Mouse (Mus musculus): ENCODE results near the gene Coq7. TPM values are rescaled to one million over a fixed set of nuclear protein-coding genes. Genes with fewer than 3 reads are reported as not detected.
A peak's percentile ranks its signal among the peaks of the same experiment; 100 is the strongest.

The Coq7 gene
- 105 and 113 TPM in 2 replicates for polyA plus RNA-seq (2015; fragmentation: Nextera tagmentation; extraction: Ambion mirVana)

DNA sequence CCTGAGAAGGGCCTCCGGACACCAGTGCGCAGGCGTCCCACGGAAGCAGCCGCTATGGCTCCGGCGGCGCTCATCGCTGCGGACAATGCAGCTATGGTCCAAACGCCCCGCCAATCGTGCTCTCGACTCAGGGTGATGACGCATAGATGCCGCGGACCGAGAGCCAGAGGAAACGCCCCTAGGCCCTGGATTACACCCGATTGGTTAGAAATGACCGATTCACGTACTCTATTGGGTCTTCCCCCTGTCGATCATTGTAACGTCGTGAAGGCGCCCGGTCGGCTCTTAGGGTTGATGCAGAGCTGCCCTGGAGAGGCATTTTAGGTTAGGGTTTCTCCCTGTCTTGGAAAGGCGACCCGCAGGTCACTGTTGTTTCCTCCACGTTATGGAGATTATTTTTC lies at the start of gene Coq7:
TSS of gene Coq7 (minus strand) at position 179 of the 401 bp plus-strand sequence.
- no peaks in the 10 kb centered on the region for H3K27me3 ChIP-seq (replicated peaks)
- peak; percentile 99 for ATAC-seq (ENCODE audit: insufficient read depth, low FRiP score, low read depth)
- no peaks in the 10 kb centered on the region for H3K9me3 ChIP-seq
- WGBS = under 1% methylated on average over 31 of the region's 31 CpGs
- H3K4me2 ChIP-seq = peak within 1 kb of the TSS; percentile 76
- H3K4me1 ChIP-seq = no peaks in the 10 kb centered on the region
- peak within 1 kb of the TSS; percentile 70 for H3K9ac ChIP-seq
- no peaks in the 10 kb centered on the region for H3K36me3 ChIP-seq
- H3K4me3 ChIP-seq (replicated peaks) = peak within 1 kb of the TSS; percentile 86
- H3K27ac ChIP-seq = peak within 1 kb of the TSS; percentile 96

DNA sequence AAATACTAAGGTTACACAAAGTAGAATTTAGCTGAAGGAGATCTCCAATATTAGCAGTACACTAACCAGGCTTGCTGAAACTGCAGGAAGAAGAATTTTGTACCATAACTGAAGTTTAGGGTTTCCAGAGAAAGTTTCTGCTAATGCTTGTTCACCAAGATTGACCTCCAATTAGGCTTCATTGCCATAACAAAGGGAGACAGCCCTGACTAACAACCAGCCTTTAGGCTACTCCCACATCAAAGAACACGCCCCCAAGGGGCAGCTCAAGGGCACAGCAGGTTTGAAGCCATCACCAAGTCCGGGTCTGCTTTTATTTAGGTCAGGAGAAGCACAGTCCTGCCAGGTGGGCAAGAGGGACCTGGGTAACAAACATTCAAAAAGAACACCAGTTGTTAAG lies 46.8 kb upstream of the Coq7 start:
- no peak overlapping the region for H3K4me2 ChIP-seq
- no peak overlapping the region for H3K27ac ChIP-seq
- no peaks in the 10 kb centered on the region for H3K9me3 ChIP-seq
- no peak overlapping the region for H3K4me3 ChIP-seq (replicated peaks)
- no peak for ATAC-seq (ENCODE audit: insufficient read depth, low FRiP score, low read depth)
- 69% methylated on average over 2 of the region's 2 CpGs for WGBS
- no peaks in the 10 kb centered on the region for H3K27me3 ChIP-seq (replicated peaks)
- no peak overlapping the region for H3K9ac ChIP-seq
- H3K36me3 ChIP-seq = no peaks in the 10 kb centered on the region
- H3K4me1 ChIP-seq = peaks cover 4% of the 10 kb centered on the region; the same call in 1 of the 2 replicates

DNA sequence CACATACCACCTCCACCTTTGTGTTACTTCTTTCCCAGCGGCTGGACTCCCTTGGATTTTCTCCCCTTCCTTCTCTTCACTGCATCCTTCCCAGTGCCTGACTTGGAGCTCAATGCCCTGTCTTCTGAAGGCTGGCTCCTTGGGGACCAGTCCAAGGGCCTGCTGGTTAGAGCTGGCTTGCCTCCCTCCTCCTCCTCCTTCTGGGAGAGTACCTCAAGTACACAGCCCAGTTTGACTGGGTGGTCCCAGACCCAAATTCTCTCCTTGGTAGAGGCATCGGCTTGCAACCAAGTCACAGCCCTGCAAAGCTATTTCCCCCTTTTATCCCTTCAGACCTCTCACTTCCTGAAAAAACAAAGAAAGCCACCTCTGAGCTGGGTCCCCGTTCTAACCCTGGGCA lies 45.1 kb upstream of the Coq7 start:
- WGBS = 62% methylated on average over 3 of the region's 3 CpGs

DNA sequence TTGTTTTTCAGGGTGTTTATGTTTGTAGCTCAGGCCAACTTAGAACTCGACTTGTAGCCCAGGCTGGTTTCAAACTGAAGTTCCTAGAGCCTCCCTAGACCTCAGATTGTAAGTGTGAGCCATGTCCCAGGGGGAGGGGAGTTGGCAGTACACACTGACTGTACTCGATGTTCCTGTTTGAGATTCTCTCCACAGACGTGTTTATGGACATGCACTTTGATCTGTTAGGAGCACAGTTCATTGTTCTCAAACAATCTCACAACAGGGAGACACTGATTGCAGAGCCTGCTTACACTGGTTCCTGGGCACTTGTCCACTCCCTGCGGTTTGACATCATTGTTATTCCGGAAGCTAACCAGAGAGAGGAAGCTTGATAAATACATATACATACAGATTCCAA lies 38.9 kb upstream of the Coq7 start:
- Histone ChIP-seq H3K27ac (no peak overlapping the region), H3K4me1 (no peaks in the 10 kb centered on the region)

More for the DNA sequence above, 45.1 kb upstream of the Coq7 start:
- no peaks in the 10 kb centered on the region for H3K9me3 ChIP-seq
- H3K27ac ChIP-seq = no peak overlapping the region
- no peaks in the 10 kb centered on the region for H3K4me1 ChIP-seq
- ATAC-seq (ENCODE audit: insufficient read depth, low FRiP score, low read depth) = no peak
- H3K4me2 ChIP-seq = no peak overlapping the region
- H3K9ac ChIP-seq = no peak overlapping the region
- no peaks in the 10 kb centered on the region for H3K36me3 ChIP-seq
- H3K4me3 ChIP-seq (replicated peaks) = no peak overlapping the region
- no peaks in the 10 kb centered on the region for H3K27me3 ChIP-seq (replicated peaks)

DNA sequence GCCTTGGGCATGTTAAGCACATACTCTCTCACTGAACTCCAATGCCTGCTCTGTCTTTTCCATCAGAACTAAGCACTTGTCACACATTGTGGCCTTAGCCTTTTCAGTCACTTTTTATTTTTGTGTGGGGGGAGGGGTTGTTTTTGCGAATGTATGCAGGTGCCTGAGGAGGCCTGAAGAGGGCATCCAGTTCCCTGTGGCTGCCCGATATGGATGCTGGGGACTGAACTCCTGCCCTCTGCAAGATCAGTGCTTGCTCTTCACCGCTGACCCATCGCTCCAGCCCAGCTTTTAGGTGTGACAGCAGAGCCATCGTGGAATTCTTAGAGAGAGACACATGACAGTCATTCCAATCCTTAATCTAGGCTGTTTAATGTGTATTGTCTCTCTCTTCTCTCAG lies 38.2 kb upstream of the Coq7 start:
- ATAC-seq (ENCODE audit: insufficient read depth, low FRiP score, low read depth) = no peak
- H3K27ac ChIP-seq = no peak overlapping the region
- H3K36me3 ChIP-seq = peaks cover 3% of the 10 kb centered on the region; the same call in 1 of the 2 replicates
- no peaks in the 10 kb centered on the region for H3K27me3 ChIP-seq (replicated peaks)
- H3K4me1 ChIP-seq = no peaks in the 10 kb centered on the region
- H3K9ac ChIP-seq = no peak overlapping the region
- H3K4me3 ChIP-seq (replicated peaks) = no peak overlapping the region
- no peaks in the 10 kb centered on the region for H3K9me3 ChIP-seq
- no peak overlapping the region for H3K4me2 ChIP-seq
- WGBS = 50% methylated on average over 5 of the region's 5 CpGs

More for the DNA sequence above, 38.9 kb upstream of the Coq7 start:
- Histone ChIP-seq H3K4me2 (no peak overlapping the region), H3K27me3 (replicated peaks) (no peaks in the 10 kb centered on the region), H3K9ac (no peak overlapping the region), H3K36me3 (peaks cover 3% of the 10 kb centered on the region; the same call in 1 of the 2 replicates), H3K4me3 (replicated peaks) (no peak overlapping the region), H3K9me3 (no peaks in the 10 kb centered on the region)
- WGBS = 57% methylated on average over 5 of the region's 5 CpGs
- ATAC-seq (ENCODE audit: insufficient read depth, low FRiP score, low read depth) = no peak

DNA sequence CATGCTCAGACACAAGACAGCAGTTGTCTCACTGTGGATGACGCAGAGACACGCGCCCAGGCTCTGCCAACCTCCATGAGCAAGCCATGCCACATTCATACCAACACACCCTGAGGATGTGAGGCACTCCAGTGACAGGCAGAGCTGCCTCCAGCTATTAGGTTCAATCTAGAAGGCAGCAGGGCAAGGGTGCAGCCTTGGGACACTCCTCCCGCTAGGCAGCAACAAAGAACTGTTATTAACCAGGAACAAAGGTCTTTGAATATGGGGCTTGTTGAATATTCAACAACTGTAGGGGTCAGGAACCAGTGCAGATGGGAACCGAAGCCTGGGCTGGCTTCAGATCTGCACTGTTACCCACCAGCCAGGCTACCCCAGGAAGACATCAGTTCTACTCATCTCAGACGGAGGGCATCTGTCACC lies 36.0 kb upstream of the Coq7 start:
- Histone ChIP-seq H3K9me3 (no peaks in the 10 kb centered on the region), H3K4me3 (replicated peaks) (no peak overlapping the region), H3K36me3 (peaks cover 3% of the 10 kb centered on the region; the same call in 1 of the 2 replicates), H3K9ac (no peak overlapping the region), H3K27me3 (replicated peaks) (no peaks in the 10 kb centered on the region), H3K4me1 (no peaks in the 10 kb centered on the region), H3K27ac (no peak overlapping the region), H3K4me2 (no peak overlapping the region)
- ATAC-seq (ENCODE audit: insufficient read depth, low FRiP score, low read depth) = no peak
- WGBS = 76% methylated on average over 6 of the region's 6 CpGs

DNA sequence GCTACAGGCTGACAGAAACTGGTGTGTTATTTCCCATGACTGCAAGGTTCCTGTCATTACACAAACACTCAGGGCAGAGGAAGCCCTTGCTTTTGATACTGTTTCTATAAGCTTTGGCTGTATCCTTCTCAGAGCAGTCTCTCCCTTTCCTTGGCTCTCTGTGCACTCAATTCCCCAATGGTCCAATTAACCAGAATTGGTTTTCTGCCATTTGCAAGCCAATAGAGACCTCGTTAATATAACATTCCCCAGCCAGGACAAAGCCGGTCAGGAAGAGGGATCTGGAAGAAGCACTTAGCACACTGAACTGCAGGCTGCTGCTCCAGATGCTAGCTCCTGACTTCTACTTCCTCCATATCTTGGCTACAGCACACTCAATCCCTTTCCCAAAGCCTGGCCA lies 21.1 kb upstream of the Coq7 start:
- Histone ChIP-seq H3K9me3 (no peaks in the 10 kb centered on the region), H3K9ac (no peak overlapping the region), H3K4me1 (no peaks in the 10 kb centered on the region), H3K36me3 (no peaks in the 10 kb centered on the region), H3K4me3 (replicated peaks) (no peak overlapping the region), H3K27me3 (replicated peaks) (no peaks in the 10 kb centered on the region), H3K27ac (no peak overlapping the region), H3K4me2 (no peak overlapping the region)
- no peak for ATAC-seq (ENCODE audit: insufficient read depth, low FRiP score, low read depth)
- WGBS = 90% methylated on average over 2 of the region's 2 CpGs

DNA sequence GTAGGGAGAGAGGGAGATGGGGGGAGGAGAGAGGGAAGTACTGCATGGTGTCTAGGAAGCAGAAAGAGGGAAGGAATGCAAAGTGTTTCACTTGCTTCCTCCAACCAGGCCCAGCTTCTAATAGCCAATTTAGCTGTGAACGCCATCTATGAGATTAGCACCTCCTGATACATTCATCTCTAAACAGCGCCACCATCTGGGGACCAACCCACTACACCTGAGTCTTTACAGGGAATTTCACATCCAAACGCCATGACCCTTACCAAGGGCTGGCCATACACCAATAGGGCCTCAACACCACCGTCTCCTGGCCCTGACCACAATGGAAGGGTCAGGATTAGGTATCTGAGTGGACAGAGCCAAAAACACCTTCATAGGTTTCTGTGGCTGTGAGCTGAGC lies 20.7 kb upstream of the Coq7 start:
- no peak for ATAC-seq (ENCODE audit: insufficient read depth, low FRiP score, low read depth)
- Histone ChIP-seq H3K4me1 (no peaks in the 10 kb centered on the region), H3K27me3 (replicated peaks) (no peaks in the 10 kb centered on the region), H3K27ac (no peak overlapping the region), H3K9ac (no peak overlapping the region), H3K36me3 (no peaks in the 10 kb centered on the region), H3K4me2 (no peak overlapping the region), H3K9me3 (no peaks in the 10 kb centered on the region), H3K4me3 (replicated peaks) (no peak overlapping the region)
- WGBS = 74% methylated on average over 4 of the region's 4 CpGs

DNA sequence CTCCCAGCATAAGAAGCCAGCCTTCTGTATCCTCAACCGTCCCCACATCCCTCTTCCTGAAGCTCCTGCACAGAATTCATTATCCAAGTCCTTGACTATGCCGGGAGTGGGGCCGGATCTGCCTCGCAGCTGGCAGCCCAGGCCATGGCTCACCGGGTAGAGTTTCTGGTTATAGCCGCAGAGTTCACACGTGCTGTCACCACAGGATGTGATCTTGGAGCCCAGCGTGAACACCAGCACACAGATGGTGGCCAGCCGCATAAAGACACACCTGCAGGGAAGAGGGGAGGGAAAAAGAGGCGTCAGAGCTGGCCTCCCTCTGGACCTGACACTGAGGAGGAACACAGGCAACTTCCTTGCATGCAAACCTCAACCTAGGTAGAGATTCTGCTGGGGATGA lies 14.3 kb upstream of the Coq7 start:
- Histone ChIP-seq H3K4me1 (no peaks in the 10 kb centered on the region), H3K9ac (no peak overlapping the region), H3K9me3 (no peaks in the 10 kb centered on the region), H3K4me3 (replicated peaks) (no peak overlapping the region), H3K36me3 (no peaks in the 10 kb centered on the region), H3K27me3 (replicated peaks) (no peaks in the 10 kb centered on the region), H3K4me2 (no peak overlapping the region), H3K27ac (no peak overlapping the region)
- no peak for ATAC-seq (ENCODE audit: insufficient read depth, low FRiP score, low read depth)
- 69% methylated on average over 10 of the region's 10 CpGs for WGBS

DNA sequence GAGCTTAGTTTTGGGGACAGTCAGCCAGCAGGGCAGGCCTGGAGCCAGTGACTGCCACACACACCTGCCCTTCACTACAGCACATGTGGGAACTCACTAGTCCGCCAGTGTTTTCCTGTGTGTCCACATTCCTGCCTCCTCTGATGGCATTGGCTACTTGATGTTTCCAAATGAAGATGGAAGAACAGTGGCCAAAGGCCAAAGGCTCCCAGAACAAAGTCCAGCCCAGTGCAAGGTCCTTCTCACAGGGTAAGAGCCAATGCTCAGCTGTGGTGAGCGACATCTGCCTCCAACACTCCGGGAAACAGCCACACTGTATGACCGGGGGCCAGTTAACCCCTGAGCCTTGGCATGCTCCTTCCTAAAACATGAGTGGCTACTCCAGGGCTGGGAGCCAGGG lies 11.0 kb upstream of the Coq7 start:
- no peaks in the 10 kb centered on the region for H3K9me3 ChIP-seq
- no peaks in the 10 kb centered on the region for H3K27me3 ChIP-seq (replicated peaks)
- H3K36me3 ChIP-seq = no peaks in the 10 kb centered on the region
- H3K9ac ChIP-seq = no peak overlapping the region
- ATAC-seq (ENCODE audit: insufficient read depth, low FRiP score, low read depth) = no peak; the same call in 1 of the 2 replicates
- no peak overlapping the region for H3K4me2 ChIP-seq
- 80% methylated on average over 4 of the region's 4 CpGs for WGBS
- no peak overlapping the region for H3K27ac ChIP-seq
- H3K4me1 ChIP-seq = no peaks in the 10 kb centered on the region
- H3K4me3 ChIP-seq (replicated peaks) = no peak overlapping the region

DNA sequence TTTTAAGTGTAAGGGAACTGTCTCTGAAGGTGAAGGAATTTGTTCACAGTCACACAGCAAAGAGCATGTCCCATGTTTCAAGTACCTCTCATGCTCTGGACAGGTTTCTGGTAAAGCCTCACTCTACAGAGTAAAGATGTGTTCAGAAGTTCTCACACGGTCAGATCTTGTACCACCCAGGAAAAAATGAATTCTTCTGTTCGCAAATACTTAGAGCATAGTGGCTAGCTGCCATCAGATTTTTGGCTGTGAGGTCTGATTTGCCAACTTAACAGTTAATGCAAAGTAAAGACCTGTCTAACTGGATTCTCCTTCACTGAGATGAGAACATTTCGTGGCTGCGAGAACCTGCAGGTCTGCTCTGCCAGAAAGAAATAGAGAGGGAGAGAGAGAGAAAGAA lies 1.9 kb upstream of the Coq7 start:
- no peak overlapping the region for H3K27ac ChIP-seq
- no peak overlapping the region for H3K4me3 ChIP-seq (replicated peaks)
- no peaks in the 10 kb centered on the region for H3K27me3 ChIP-seq (replicated peaks)
- no peaks in the 10 kb centered on the region for H3K36me3 ChIP-seq
- no peak overlapping the region for H3K9ac ChIP-seq
- no peaks in the 10 kb centered on the region for H3K9me3 ChIP-seq
- H3K4me1 ChIP-seq = no peaks in the 10 kb centered on the region
- no peak for ATAC-seq (ENCODE audit: insufficient read depth, low FRiP score, low read depth)
- no peak overlapping the region for H3K4me2 ChIP-seq
- WGBS = 78% methylated on average over 4 of the region's 4 CpGs

DNA sequence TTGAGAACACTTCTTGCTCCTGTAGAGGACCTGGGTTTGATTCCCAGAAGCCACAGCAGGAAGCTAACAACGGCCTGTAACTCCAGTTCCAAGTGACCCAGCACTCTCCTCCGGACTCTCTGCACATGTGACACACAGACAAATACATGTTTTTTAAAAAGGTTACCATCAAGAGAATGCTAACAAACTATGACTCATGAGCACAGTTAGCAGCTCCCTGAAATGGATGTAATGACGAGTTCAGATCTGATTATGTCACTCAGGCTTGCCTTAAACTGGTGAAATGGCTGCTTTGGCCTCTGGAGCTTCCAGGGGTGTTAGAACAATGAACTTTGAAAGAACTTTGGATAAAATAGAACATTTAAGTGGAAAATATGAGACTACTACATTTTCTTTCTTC lies 1.2 kb upstream of the Coq7 start:
- no peak for ATAC-seq (ENCODE audit: insufficient read depth, low FRiP score, low read depth)
- no peaks in the 10 kb centered on the region for H3K27me3 ChIP-seq (replicated peaks)
- H3K4me3 ChIP-seq (replicated peaks) = no peak overlapping the region
- H3K9me3 ChIP-seq = no peaks in the 10 kb centered on the region
- no peak overlapping the region for H3K4me2 ChIP-seq
- no peak overlapping the region for H3K9ac ChIP-seq
- no peaks in the 10 kb centered on the region for H3K4me1 ChIP-seq
- H3K27ac ChIP-seq = no peak overlapping the region
- no peaks in the 10 kb centered on the region for H3K36me3 ChIP-seq
- 69% methylated on average over 3 of the region's 3 CpGs for WGBS

DNA sequence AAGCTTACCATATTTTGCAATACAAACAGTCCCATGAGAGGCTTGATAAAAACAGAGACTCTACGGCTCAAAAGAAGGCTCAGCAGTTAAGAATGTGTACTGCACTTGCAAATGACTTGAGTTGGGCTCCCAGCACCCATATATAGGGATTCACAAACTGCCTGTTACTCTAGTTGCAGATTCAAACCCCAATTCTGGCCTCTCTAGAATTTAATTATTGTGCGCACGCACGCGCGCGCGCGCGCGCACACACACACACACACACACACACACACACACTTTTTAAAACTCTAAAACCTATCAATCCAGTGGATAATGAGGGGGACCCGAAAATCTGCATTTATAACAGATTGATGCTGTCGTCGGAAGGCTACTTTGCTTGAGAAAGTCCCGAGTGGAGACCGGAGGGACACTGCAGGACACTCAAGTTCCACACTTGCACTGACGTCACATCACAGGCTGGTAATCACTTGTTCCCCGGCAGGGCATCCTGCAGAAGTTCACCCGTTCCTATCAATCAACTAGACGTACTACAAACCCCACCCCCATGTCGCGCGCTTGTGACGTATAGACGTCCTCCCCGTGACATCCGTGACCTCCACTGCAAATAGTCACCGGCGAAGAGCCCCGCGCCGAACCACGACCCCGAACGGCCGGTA lies 508 bp downstream of the Coq7 start:
- no peaks in the 10 kb centered on the region for H3K27me3 ChIP-seq (replicated peaks)
- peak overlapping the region; percentile 86 for H3K4me3 ChIP-seq (replicated peaks)
- H3K4me1 ChIP-seq = no peaks in the 10 kb centered on the region
- peak overlapping the region; percentile 70 for H3K9ac ChIP-seq
- H3K27ac ChIP-seq = peak overlapping the region; percentile 96
- peak overlapping the region; percentile 76 for H3K4me2 ChIP-seq
- H3K36me3 ChIP-seq = no peaks in the 10 kb centered on the region
- H3K9me3 ChIP-seq = no peaks in the 10 kb centered on the region
- WGBS = under 1% methylated on average over 36 of the region's 36 CpGs
- peak; percentile 94 for ATAC-seq (ENCODE audit: insufficient read depth, low FRiP score, low read depth)
